23 mouse cellular contexts compared by ENCODE assay signal in genomic region chr17:29831696-29832095, GRCm38 (mm10).
DNase-seq lines count a peak whose midpoint lies in the region.
"Had no signal": no experiment of that assay in that cellular context is flagged by ENCODE, and none has a peak within 500 bp of the region (broad histone marks: within the 10 kb centered on the region; RNA-seq: fewer than 3 reads in every experiment).

No protein-coding gene starts in this region.

- peak; percentile 69 for DNase-seq in adrenal gland, adult 2 months
- DNase-seq in adrenal gland, postnatal 4 days (ENCODE audit: low spot score in 2 of 2): no peak
- DNase-seq in heart, embryonic 10.5 days (ENCODE audit: low spot score): no peak
- DNase-seq in heart, postnatal 4 days: no peak
- peak; percentile 39 for DNase-seq in adrenal gland, adult 8-10 months
- peak; percentile 55 to 78 for DNase-seq in adrenal gland, postnatal 36 days
- DNase-seq in cerebellum, postnatal 14 days: no peak
- DNase-seq: cerebellum, adult 18-20 months; cerebellum, postnatal 36 days; gastrocnemius, postnatal 25 days; kidney, adult 18-20 months; kidney, postnatal 25 days; liver; lung, adult 2 months; lung, postnatal 10 days; retina, postnatal 1 day; right cerebral cortex, postnatal 14 days; thymus, adult 18-20 months; thymus, postnatal 25 days had no signal

- H3K9me3 ChIP-seq in heart, embryonic 10.5 days: no peaks in the 10 kb centered on the region
- H3K9me3 ChIP-seq: G1E; kidney, embryonic 15.5 days; stomach, embryonic 15.5 days had no signal

- peaks cover 46% of the 10 kb centered on the region for H3K27me3 ChIP-seq in heart, embryonic 10.5 days (ENCODE audit: insufficient read depth, poor library complexity, severe bottlenecking)
- H3K27me3 ChIP-seq: kidney, embryonic 15.5 days; stomach, embryonic 15.5 days had no signal

- 0 out of 2 replicates have a peak overlapping the region, but pooled peaks have one; percentile 2 for H3K27ac ChIP-seq in heart, embryonic 10.5 days
- H3K27ac ChIP-seq: kidney, embryonic 15.5 days; liver, embryonic 14.5 days; stomach, embryonic 15.5 days had no signal

- no peaks in the 10 kb centered on the region for H3K36me3 ChIP-seq in heart, embryonic 10.5 days
- H3K36me3 ChIP-seq: G1E; kidney, embryonic 15.5 days; stomach, embryonic 15.5 days had no signal

- no peak overlapping the region for H3K4me3 ChIP-seq in heart, embryonic 10.5 days
- H3K4me3 ChIP-seq: kidney, embryonic 15.5 days; stomach, embryonic 15.5 days had no signal

- WGBS in heart, embryonic 10.5 days: 76% methylated on average over 11 of the region's 11 CpGs

- H3K4me1 ChIP-seq in heart, embryonic 10.5 days: peaks cover 14% of the 10 kb centered on the region
- H3K4me1 ChIP-seq: kidney, embryonic 15.5 days; stomach, embryonic 15.5 days had no signal

Comparison
In these comparisons a context has a peak if more than half of its experiments do, and no peak if none do; other contexts are left out.
1. DNase-seq: peak in adrenal gland, adult 2 months (single experiment), adrenal gland, adult 8-10 months (single experiment) and adrenal gland, postnatal 36 days (2 of 2); none in adrenal gland, postnatal 4 days (0 of 2), heart, embryonic 10.5 days (single experiment), heart, postnatal 4 days (single experiment) and cerebellum, postnatal 14 days (0 of 2).